Mouse (Mus musculus) lung, postnatal 10 days (tissue): ENCODE data around the gene Bfsp2.

Source experiments
- DNase-seq: peaks from one replicate; pipeline ENCODE4 v3.0.0; 2021

The Bfsp2 gene

GRCm38 (mm10) chr9:103480044-103480576, at the start of gene Bfsp2:
TSS of gene Bfsp2 (minus strand) at chr9:103480420.
- no peak for DNase-seq

- DNase-seq: no peak
Measured at GRCm38 (mm10) chr9:103525041-103525537, 44.9 kb upstream of the Bfsp2 start.

- DNase-seq: no peak
Measured at GRCm38 (mm10) chr9:103524600-103524999, 44.4 kb upstream of the Bfsp2 start.

GRCm38 (mm10) chr9:103523742-103524403, 43.7 kb upstream of the Bfsp2 start:
- peak; percentile 22 for DNase-seq

GRCm38 (mm10) chr9:103523008-103523407, 42.8 kb upstream of the Bfsp2 start:
- no peak for DNase-seq

- no peak for DNase-seq
Measured at GRCm38 (mm10) chr9:103513884-103514283, 33.7 kb upstream of the Bfsp2 start.

- DNase-seq: no peak
Measured at GRCm38 (mm10) chr9:103512257-103512656, 32.0 kb upstream of the Bfsp2 start.

GRCm38 (mm10) chr9:103506968-103507584, 26.9 kb upstream of the Bfsp2 start:
- DNase-seq: no peak

GRCm38 (mm10) chr9:103505067-103505466, 24.8 kb upstream of the Bfsp2 start:
- DNase-seq: no peak

- DNase-seq: no peak
Measured at GRCm38 (mm10) chr9:103504646-103505045, 24.4 kb upstream of the Bfsp2 start.

- DNase-seq: no peak
Measured at GRCm38 (mm10) chr9:103503586-103504298, 23.5 kb upstream of the Bfsp2 start.

- DNase-seq: no peak
Measured at GRCm38 (mm10) chr9:103502655-103503054, 22.4 kb upstream of the Bfsp2 start.

- DNase-seq: no peak
Measured at GRCm38 (mm10) chr9:103501861-103502364, 21.7 kb upstream of the Bfsp2 start.

- DNase-seq: no peak
Measured at GRCm38 (mm10) chr9:103499366-103499765, 19.1 kb upstream of the Bfsp2 start.

- no peak for DNase-seq
Measured at GRCm38 (mm10) chr9:103498699-103499098, 18.5 kb upstream of the Bfsp2 start.

- DNase-seq: no peak
Measured at GRCm38 (mm10) chr9:103495391-103495790, 15.2 kb upstream of the Bfsp2 start.

- peak; percentile 84 for DNase-seq
Measured at GRCm38 (mm10) chr9:103494346-103495020, 14.3 kb upstream of the Bfsp2 start.

- no peak for DNase-seq
Measured at GRCm38 (mm10) chr9:103491985-103492384, 11.8 kb upstream of the Bfsp2 start.

- peak; percentile 85 for DNase-seq
Measured at GRCm38 (mm10) chr9:103490439-103490838, 10.2 kb upstream of the Bfsp2 start.

GRCm38 (mm10) chr9:103489883-103490282, 9.7 kb upstream of the Bfsp2 start:
- DNase-seq: no peak

GRCm38 (mm10) chr9:103489096-103489495, 8.9 kb upstream of the Bfsp2 start:
- DNase-seq: no peak

GRCm38 (mm10) chr9:103486262-103486661, 6.0 kb upstream of the Bfsp2 start:
- no peak for DNase-seq

GRCm38 (mm10) chr9:103485606-103486005, 5.4 kb upstream of the Bfsp2 start:
- peak; percentile 32 for DNase-seq
